Mouse (Mus musculus): ENCODE results near the gene Olfr1241. TPM values are rescaled to one million over a fixed set of nuclear protein-coding genes. Genes with fewer than 3 reads are reported as not detected.

The Olfr1241 gene
- not detected in 2 replicates for polyA plus RNA-seq (2012; rRNA removed)

DNA sequence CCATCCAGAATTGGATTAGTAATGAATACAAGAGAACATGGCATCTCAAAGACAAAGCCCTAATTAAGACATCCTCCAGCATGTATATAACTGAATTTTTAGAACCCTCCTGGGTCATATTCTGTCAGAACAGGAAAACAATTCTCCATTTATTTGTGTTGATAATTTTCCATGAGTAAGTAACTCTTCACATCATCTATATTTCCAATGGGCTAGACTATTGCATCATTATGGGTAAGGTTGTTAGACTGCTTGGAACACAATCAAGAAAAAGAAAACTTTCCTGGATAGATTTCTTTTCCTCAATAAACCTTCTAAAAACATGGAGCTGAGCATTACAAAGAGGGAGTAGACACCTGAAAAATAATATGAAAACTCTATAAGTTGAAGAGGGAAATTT lies at the start of gene Olfr1241:
TSS of gene Olfr1241 (minus strand) at position 101 of the 400 bp plus-strand sequence.

GRCm38 (mm10) chr2:89531387-89531786 lies 44.5 kb upstream of the Olfr1241 start, which contains the start of gene Olfr1243:
TSS of gene Olfr1243 (minus strand) at chr2:89531487.

GRCm38 (mm10) chr2:89498235-89498634 lies 11.3 kb upstream of the Olfr1241 start, which contains the start of gene Olfr1242:
TSS of gene Olfr1242 (minus strand) at chr2:89498335.

GRCm38 (mm10) chr2:89442900-89443299 lies 44.0 kb downstream of the Olfr1241 start, which contains the start of gene Olfr1240:
TSS of gene Olfr1240 (minus strand) at chr2:89443000.

Other genes with a start within 250 kb of the Olfr1241 start
- gene Olfr1228, start 233.1 kb downstream of the Olfr1241 start, polyA plus RNA-seq (2012; rRNA removed) = not detected in 2 replicates
- not detected in 2 replicates for gene Olfr1229, start 199.1 kb downstream of the Olfr1241 start, polyA plus RNA-seq (2012; rRNA removed)
- gene Olfr1230, start 189.9 kb downstream of the Olfr1241 start, polyA plus RNA-seq (2012; rRNA removed) = not detected in 2 replicates
- gene Olfr1231, start 180.1 kb downstream of the Olfr1241 start, polyA plus RNA-seq (2012; rRNA removed) = not detected in 2 replicates
- not detected in 2 replicates for gene Olfr1232, start 157.5 kb downstream of the Olfr1241 start, polyA plus RNA-seq (2012; rRNA removed)
- gene Olfr1233, start 144.7 kb downstream of the Olfr1241 start, polyA plus RNA-seq (2012; rRNA removed) = not detected in 2 replicates
- not detected in 2 replicates for gene Olfr1234, start 122.3 kb downstream of the Olfr1241 start, polyA plus RNA-seq (2012; rRNA removed)
- not detected in 2 replicates for gene Olfr1238, start 77.5 kb downstream of the Olfr1241 start, polyA plus RNA-seq (2012; rRNA removed)
- not detected in 2 replicates for gene Olfr1239, start 66.7 kb downstream of the Olfr1241 start, polyA plus RNA-seq (2012; rRNA removed)
- not detected in 2 replicates for gene Olfr1240, start 44.1 kb downstream of the Olfr1241 start, polyA plus RNA-seq (2012; rRNA removed)
- not detected in 2 replicates for gene Olfr1242, start 11.2 kb upstream of the Olfr1241 start, polyA plus RNA-seq (2012; rRNA removed)
- gene Olfr1243, start 44.4 kb upstream of the Olfr1241 start, polyA plus RNA-seq (2012; rRNA removed) = not detected in 2 replicates
- gene Olfr1245, start 91.3 kb upstream of the Olfr1241 start, polyA plus RNA-seq (2012; rRNA removed) = not detected in 2 replicates
- not detected in 2 replicates for gene Olfr1246, start 106.0 kb upstream of the Olfr1241 start, polyA plus RNA-seq (2012; rRNA removed)
- gene Olfr1247, start 127.0 kb upstream of the Olfr1241 start, polyA plus RNA-seq (2012; rRNA removed) = not detected in 2 replicates
- gene Olfr1248, start 131.1 kb upstream of the Olfr1241 start, polyA plus RNA-seq (2012; rRNA removed) = not detected in 2 replicates
- not detected in 2 replicates for gene Olfr1249, start 147.9 kb upstream of the Olfr1241 start, polyA plus RNA-seq (2012; rRNA removed)
- not detected in 2 replicates for gene Olfr1250, start 174.3 kb upstream of the Olfr1241 start, polyA plus RNA-seq (2012; rRNA removed)
- not detected in 2 replicates for gene Olfr1251, start 184.8 kb upstream of the Olfr1241 start, polyA plus RNA-seq (2012; rRNA removed)
- gene Olfr1252, start 237.9 kb upstream of the Olfr1241 start, polyA plus RNA-seq (2012; rRNA removed) = not detected in 2 replicates

Data from central nervous system, embryonic 11.5 days (tissue).